Mouse (Mus musculus) olfactory bulb, adult 2 months (tissue): ENCODE measurements around the gene Reg4. TPM values are rescaled to one million over a fixed set of nuclear protein-coding genes. Genes with fewer than 3 reads are reported as not detected.

ENCODE experiments used
- H3K27ac ChIP-seq: fragments of 200-500 bp; 2 replicates; pipeline ENCODE4 v1.5.1; 2012; ENCODE audit warnings: low read depth, low read length; ENCODE audit not compliant: insufficient read depth
- H3K4me1 ChIP-seq: fragments of 200-500 bp; 2 replicates; pipeline ENCODE4 v1.6.1; 2012; ENCODE audit warnings: low read length; ENCODE audit not compliant: control insufficient read depth, insufficient read depth
- H3K4me3 ChIP-seq: fragments of 200-500 bp; 2 replicates; pipeline ENCODE4 v1.5.1; 2012; ENCODE audit warnings: mild to moderate bottlenecking, low read depth, low read length, moderate library complexity; ENCODE audit not compliant: insufficient read depth
- CTCF ChIP-seq: fragments of 200-500 bp; IDR thresholded peaks from 2 replicates; pipeline ENCODE4 v1.5.1; 2012; ENCODE audit warnings: low read depth, mild to moderate bottlenecking, low read length, moderate library complexity; ENCODE audit not compliant: insufficient read depth
- POLR2A ChIP-seq: fragments of 200-500 bp; IDR thresholded peaks from 2 replicates; pipeline ENCODE4 v1.6.1; 2012; ENCODE audit warnings: mild to moderate bottlenecking, low read depth, low read length, moderate library complexity; ENCODE audit not compliant: insufficient read depth
- WGBS: fragments of 180-500 bp; shearing (Covaris S2); methylation state at CpG from one replicate; pipeline ENCODE4 v1.1.7; 2018; 5-methylcytosine and 5-hydroxymethylcytosine counted together
- polyA plus RNA-seq: library from polyadenylated mRNA; stranded (reverse); fragments of >200 nt; gene quantifications from 2 replicates; pipeline ENCODE4 v1.2.4, GENCODE M21; 2012; ENCODE audit warnings: low replicate concordance; ENCODE audit not compliant: missing spikeins, insufficient read depth, insufficient read length

The Reg4 gene
- polyA plus RNA-seq, 1 experiment, result not detected

GRCm38 (mm10) chr3:98245892-98246291 is 23.9 kb downstream of the Reg4 start:
- WGBS, result 39% methylated on average over 8 of the region's 8 CpGs
- Histone ChIP-seq H3K27ac (no peak overlapping the region), H3K4me1 (no peaks in the 10 kb centered on the region), H3K4me3 (no peak overlapping the region)
- TF ChIP-seq CTCF (no peak), POLR2A (no peak)

- 75% methylated on average over 7 of the region's 7 CpGs for WGBS
- Histone ChIP-seq H3K27ac (no peak overlapping the region), H3K4me3 (no peak overlapping the region), H3K4me1 (no peaks in the 10 kb centered on the region)
- no peak for TF ChIP-seq POLR2A
- TF ChIP-seq CTCF, result no peak
Measured at GRCm38 (mm10) chr3:98246985-98247751, 25.2 kb downstream of the Reg4 start.

GRCm38 (mm10) chr3:98249378-98249777 is 27.4 kb downstream of the Reg4 start:
- 95% methylated on average over 2 of the region's 2 CpGs for WGBS

GRCm38 (mm10) chr3:98249833-98250448 is 28.0 kb downstream of the Reg4 start:
- WGBS, result 73% methylated on average over 11 of the region's 11 CpGs
- H3K4me1 ChIP-seq, result no peaks in the 10 kb centered on the region
- H3K27ac ChIP-seq, result no peak overlapping the region
- TF ChIP-seq POLR2A (no peak), CTCF (no peak)
- H3K4me3 ChIP-seq, result no peak overlapping the region

More at GRCm38 (mm10) chr3:98249378-98249777, 27.4 kb downstream of the Reg4 start:
- Histone ChIP-seq H3K4me3 (no peak overlapping the region), H3K27ac (no peak overlapping the region), H3K4me1 (no peaks in the 10 kb centered on the region)
- TF ChIP-seq CTCF, result no peak
- no peak for TF ChIP-seq POLR2A

GRCm38 (mm10) chr3:98254059-98254458 is 32.1 kb downstream of the Reg4 start:
- TF ChIP-seq POLR2A (no peak), CTCF (no peak)
- WGBS, result 93% methylated on average over 3 of the region's 3 CpGs
- Histone ChIP-seq H3K4me3 (no peak overlapping the region), H3K4me1 (no peaks in the 10 kb centered on the region; the same call in 1 of the 2 replicates), H3K27ac (no peak overlapping the region)

- TF ChIP-seq CTCF (no peak), POLR2A (no peak)
- WGBS, result 84% methylated on average over 8 of the region's 8 CpGs
- Histone ChIP-seq H3K4me3 (no peak overlapping the region), H3K27ac (peak overlapping the region; percentile 26; the same call in 1 of the 2 replicates), H3K4me1 (no peaks in the 10 kb centered on the region; the same call in 1 of the 2 replicates)
Measured at GRCm38 (mm10) chr3:98254656-98255583, 33.0 kb downstream of the Reg4 start.

- H3K27ac ChIP-seq, result no peak overlapping the region
- no peak overlapping the region for H3K4me3 ChIP-seq
- TF ChIP-seq POLR2A, result no peak
- TF ChIP-seq CTCF, result no peak
- H3K4me1 ChIP-seq, result no peaks in the 10 kb centered on the region; the same call in 1 of the 2 replicates
- WGBS, result 87% methylated on average over 4 of the region's 4 CpGs
Measured at GRCm38 (mm10) chr3:98258723-98259122, 36.8 kb downstream of the Reg4 start.

GRCm38 (mm10) chr3:98259271-98259751 is 37.4 kb downstream of the Reg4 start:
- 66% methylated on average over 5 of the region's 5 CpGs for WGBS
- no peak overlapping the region for H3K4me3 ChIP-seq
- TF ChIP-seq CTCF, result no peak
- no peak for TF ChIP-seq POLR2A
- H3K27ac ChIP-seq, result no peak overlapping the region
- no peaks in the 10 kb centered on the region; the same call in 1 of the 2 replicates for H3K4me1 ChIP-seq

GRCm38 (mm10) chr3:98260534-98260933 is 38.6 kb downstream of the Reg4 start:
- H3K4me3 ChIP-seq, result no peak overlapping the region
- no peaks in the 10 kb centered on the region; the same call in 1 of the 2 replicates for H3K4me1 ChIP-seq
- TF ChIP-seq POLR2A (no peak), CTCF (no peak)
- WGBS, result 91% methylated on average over 3 of the region's 3 CpGs
- no peak overlapping the region for H3K27ac ChIP-seq
